Mouse (Mus musculus): ENCODE results near the gene Rsph9. TPM values are rescaled to one million over a fixed set of nuclear protein-coding genes. Genes with fewer than 3 reads are reported as not detected.

The Rsph9 gene
- polyA plus RNA-seq, 1 experiment from 2014 or later, result 37.1 TPM

DNA sequence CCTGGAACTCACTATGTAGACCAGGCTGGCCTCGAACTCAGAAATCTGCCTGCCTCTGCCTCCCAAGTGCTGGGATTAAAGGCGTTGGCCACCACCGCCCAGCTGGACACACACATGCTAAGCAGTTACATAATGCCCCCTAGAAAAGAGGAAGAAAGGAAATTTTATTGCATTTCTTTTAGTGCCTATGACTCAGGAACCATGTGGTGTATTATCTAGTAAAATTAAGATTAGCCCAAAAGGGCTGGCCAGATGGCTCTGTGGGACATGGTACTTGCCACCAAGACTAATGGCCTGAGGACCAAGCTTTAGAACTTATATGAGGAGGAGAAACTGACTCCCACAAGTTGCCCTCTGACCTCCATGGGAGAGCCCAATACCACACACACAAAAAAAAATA is 4.1 kb downstream of the Rsph9 start:
- no peak for ATAC-seq (ENCODE audit: insufficient number of reproducible peaks, low FRiP score, low TSS enrichment, low read depth)
- H3K36me3 ChIP-seq, result no peaks in the 10 kb centered on the region
- no peak overlapping the region for H3K9ac ChIP-seq
- H3K27ac ChIP-seq (replicated peaks), result no peak overlapping the region
- no peak overlapping the region for H3K4me3 ChIP-seq (replicated peaks)
- H3K4me1 ChIP-seq, result peaks cover 16% of the 10 kb centered on the region
- H3K27me3 ChIP-seq, result no peaks in the 10 kb centered on the region
- no peak overlapping the region for H3K4me2 ChIP-seq (replicated peaks)
- 87% methylated on average over 3 of the region's 3 CpGs for WGBS
- H3K9me3 ChIP-seq (replicated peaks), result no peaks in the 10 kb centered on the region

- H3K9ac ChIP-seq, result no peak overlapping the region
- H3K27ac ChIP-seq (replicated peaks), result no peak overlapping the region
- H3K27me3 ChIP-seq, result no peaks in the 10 kb centered on the region
- H3K4me2 ChIP-seq (replicated peaks), result no peak overlapping the region
- peaks cover 7% of the 10 kb centered on the region for H3K4me1 ChIP-seq
- WGBS, result 73% methylated on average over 8 of the region's 8 CpGs
- H3K9me3 ChIP-seq (replicated peaks), result no peaks in the 10 kb centered on the region
- no peaks in the 10 kb centered on the region for H3K36me3 ChIP-seq
- no peak for ATAC-seq (ENCODE audit: insufficient number of reproducible peaks, low FRiP score, low TSS enrichment, low read depth)
- H3K4me3 ChIP-seq (replicated peaks), result no peak overlapping the region
These were observed 5.3 kb downstream of the Rsph9 start for GRCm38 (mm10) chr17:46138563-46139236.

DNA sequence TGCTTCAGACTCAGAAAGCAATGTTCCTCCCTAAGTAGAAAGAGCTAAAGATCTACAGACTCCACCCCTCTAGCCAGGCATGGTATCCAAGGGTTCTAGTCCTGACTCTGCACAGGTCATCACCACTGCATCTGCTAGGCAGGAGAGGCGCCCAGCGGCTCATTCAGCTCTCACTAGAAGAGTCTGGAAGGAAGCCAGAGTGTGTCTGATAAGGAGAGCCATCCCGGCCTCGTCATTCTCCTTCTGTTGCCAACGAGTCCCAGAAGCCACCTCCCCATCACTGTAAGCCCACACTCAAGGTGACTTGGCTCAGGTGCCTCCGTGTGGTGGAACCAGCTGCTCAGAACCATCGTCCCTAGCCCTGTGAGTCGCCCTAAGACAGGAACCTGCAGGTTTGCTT is 11.2 kb downstream of the Rsph9 start:
- WGBS, result 72% methylated on average over 8 of the region's 8 CpGs

DNA sequence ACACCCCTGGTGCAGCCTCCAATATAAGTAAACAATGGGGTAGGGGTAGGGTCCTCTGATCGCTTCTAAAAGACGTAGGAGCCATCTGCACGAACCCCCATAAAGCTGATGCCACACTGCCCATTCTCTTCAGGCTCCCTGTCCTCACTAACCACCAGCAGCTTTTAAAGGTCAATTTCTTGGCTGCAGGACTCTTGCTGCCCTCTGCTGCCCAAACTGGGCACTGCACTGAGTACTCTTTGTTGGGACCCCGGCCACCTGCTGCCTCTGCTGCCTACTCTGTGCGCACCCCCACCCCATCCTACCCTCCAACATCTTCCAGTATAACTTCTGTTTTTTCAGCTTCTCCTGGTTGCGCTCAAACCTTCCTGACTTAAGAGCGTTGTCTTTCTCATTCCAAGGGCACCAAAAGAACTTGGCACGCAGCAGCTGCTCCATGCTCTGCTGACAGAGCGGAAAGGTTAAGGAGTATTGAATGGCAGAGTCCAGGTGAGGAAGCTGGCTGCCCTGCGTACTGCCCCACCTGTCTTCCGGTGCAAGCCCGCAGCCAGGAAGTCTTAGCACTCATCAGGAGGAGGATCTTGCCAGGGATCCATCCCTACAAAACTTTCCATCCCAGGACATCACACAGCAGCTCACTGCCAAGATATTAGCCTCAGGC is 11.8 kb downstream of the Rsph9 start:
- no peak for ATAC-seq (ENCODE audit: insufficient number of reproducible peaks, low FRiP score, low TSS enrichment, low read depth)
- Histone ChIP-seq H3K9ac (no peak overlapping the region), H3K4me1 (0 out of 2 replicates have a peak, but pooled peaks cover 4% of the 10 kb centered on the region), H3K36me3 (peaks cover 23% of the 10 kb centered on the region), H3K4me2 (replicated peaks) (no peak overlapping the region), H3K9me3 (replicated peaks) (no peaks in the 10 kb centered on the region), H3K27ac (replicated peaks) (no peak overlapping the region), H3K27me3 (no peaks in the 10 kb centered on the region), H3K4me3 (replicated peaks) (no peak overlapping the region)
- WGBS, result 13% methylated on average over 12 of the region's 12 CpGs

More for the DNA sequence above, 11.2 kb downstream of the Rsph9 start:
- Histone ChIP-seq H3K4me3 (replicated peaks) (no peak overlapping the region), H3K9ac (no peak overlapping the region), H3K36me3 (peaks cover 17% of the 10 kb centered on the region), H3K4me2 (replicated peaks) (no peak overlapping the region), H3K27me3 (no peaks in the 10 kb centered on the region), H3K4me1 (0 out of 2 replicates have a peak, but pooled peaks cover 4% of the 10 kb centered on the region), H3K27ac (replicated peaks) (no peak overlapping the region), H3K9me3 (replicated peaks) (no peaks in the 10 kb centered on the region)
- ATAC-seq (ENCODE audit: insufficient number of reproducible peaks, low FRiP score, low TSS enrichment, low read depth), result no peak

DNA sequence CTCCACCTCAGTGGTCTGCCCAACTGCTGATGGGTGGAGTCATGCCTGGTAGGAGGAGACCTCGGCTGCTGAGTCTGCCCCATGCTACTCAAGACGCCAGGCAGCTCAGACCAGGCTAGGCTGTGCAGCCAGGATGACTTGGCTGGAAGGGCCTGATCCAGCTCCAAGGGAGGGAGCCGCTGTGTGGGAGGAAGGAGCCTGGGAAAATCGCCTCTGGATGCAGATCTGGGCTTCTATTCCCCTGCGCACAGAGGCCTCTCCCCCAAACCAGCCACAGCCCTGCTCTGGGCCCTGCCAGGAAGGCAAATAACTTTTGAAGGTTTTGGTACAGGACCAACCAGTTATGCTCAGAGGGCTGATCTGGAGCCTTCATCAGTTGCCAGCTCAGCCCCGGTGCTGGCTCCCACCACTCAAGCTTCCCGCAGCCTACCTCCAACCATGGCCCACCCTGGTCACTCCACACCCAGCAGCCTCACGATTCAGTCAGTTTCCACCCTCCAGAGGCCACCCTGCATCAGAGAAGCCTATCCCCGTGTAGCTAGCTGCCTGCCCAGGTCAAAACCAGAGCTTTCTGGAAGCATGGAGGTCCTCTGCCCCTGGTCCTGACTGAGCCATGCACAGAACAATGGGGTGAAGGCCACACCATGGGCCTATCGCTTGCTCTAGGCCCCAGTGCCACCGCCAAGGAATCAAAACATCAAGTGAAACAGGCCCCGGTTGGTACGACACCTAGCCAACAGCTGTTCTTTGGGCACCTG is 14.1 kb downstream of the Rsph9 start:
- peak overlapping the region; percentile 58 for H3K27ac ChIP-seq (replicated peaks)
- H3K4me2 ChIP-seq (replicated peaks), result no peak overlapping the region
- ATAC-seq (ENCODE audit: insufficient number of reproducible peaks, low FRiP score, low TSS enrichment, low read depth), result peak; percentile 74
- H3K4me3 ChIP-seq (replicated peaks), result no peak overlapping the region
- H3K27me3 ChIP-seq, result no peaks in the 10 kb centered on the region
- H3K9ac ChIP-seq, result no peak overlapping the region
- H3K9me3 ChIP-seq (replicated peaks), result no peaks in the 10 kb centered on the region
- peaks cover 46% of the 10 kb centered on the region for H3K36me3 ChIP-seq
- H3K4me1 ChIP-seq, result 0 out of 2 replicates have a peak, but pooled peaks cover 4% of the 10 kb centered on the region
- WGBS, result 71% methylated on average over 13 of the region's 13 CpGs

GRCm38 (mm10) chr17:46127814-46128493 is 16.1 kb downstream of the Rsph9 start:
- 61% methylated on average over 6 of the region's 6 CpGs for WGBS
- peaks cover 66% of the 10 kb centered on the region for H3K36me3 ChIP-seq

GRCm38 (mm10) chr17:46126608-46127007 is 17.4 kb downstream of the Rsph9 start:
- Histone ChIP-seq H3K27me3 (no peaks in the 10 kb centered on the region), H3K4me2 (replicated peaks) (no peak overlapping the region), H3K27ac (replicated peaks) (no peak overlapping the region), H3K4me1 (0 out of 2 replicates have a peak, but pooled peaks cover 4% of the 10 kb centered on the region), H3K4me3 (replicated peaks) (no peak overlapping the region), H3K9ac (no peak overlapping the region), H3K9me3 (replicated peaks) (no peaks in the 10 kb centered on the region), H3K36me3 (peaks cover 79% of the 10 kb centered on the region)
- no peak for ATAC-seq (ENCODE audit: insufficient number of reproducible peaks, low FRiP score, low TSS enrichment, low read depth)
- 83% methylated on average over 6 of the region's 6 CpGs for WGBS

More at GRCm38 (mm10) chr17:46127814-46128493, 16.1 kb downstream of the Rsph9 start:
- Histone ChIP-seq H3K9ac (no peak overlapping the region), H3K9me3 (replicated peaks) (no peaks in the 10 kb centered on the region), H3K4me2 (replicated peaks) (no peak overlapping the region), H3K4me1 (0 out of 2 replicates have a peak, but pooled peaks cover 4% of the 10 kb centered on the region), H3K27ac (replicated peaks) (no peak overlapping the region), H3K27me3 (no peaks in the 10 kb centered on the region), H3K4me3 (replicated peaks) (no peak overlapping the region)
- ATAC-seq (ENCODE audit: insufficient number of reproducible peaks, low FRiP score, low TSS enrichment, low read depth), result no peak

DNA sequence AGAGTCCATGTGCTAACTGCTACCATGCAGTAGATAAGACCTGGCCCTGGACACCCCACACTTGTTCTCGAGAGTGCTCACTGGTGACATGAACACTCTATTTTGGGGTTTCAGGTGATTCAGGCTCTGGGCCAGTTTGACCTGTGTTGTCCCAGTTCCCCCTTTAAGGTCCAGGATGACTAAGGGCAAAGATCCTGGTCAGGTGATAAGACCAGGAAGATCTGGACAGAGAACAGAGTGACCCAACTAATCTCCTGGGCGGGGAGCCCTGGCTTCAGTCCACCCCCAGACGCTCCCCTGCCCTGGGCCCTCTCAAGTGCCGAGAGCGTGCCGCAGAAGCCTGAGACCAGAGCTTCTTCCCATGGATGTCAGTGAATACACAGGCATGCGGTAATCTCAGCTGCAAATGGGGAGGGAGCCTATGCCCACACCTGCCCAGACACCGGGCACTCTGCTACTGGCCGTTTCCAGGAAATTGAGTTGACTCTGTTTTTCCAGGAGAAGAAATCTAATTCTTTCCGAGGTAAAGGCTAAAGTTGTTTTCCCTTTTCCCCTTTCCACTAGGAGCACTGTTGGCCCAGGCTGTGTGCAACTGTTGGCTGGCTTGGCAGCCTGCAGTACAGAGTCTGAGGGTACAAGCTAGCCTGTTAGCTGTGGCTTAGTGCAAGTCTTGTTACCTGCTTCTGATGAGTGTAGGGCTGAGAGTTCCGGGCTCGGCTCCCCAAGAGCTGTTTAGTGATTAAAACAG is 19.9 kb downstream of the Rsph9 start:
- ATAC-seq (ENCODE audit: insufficient number of reproducible peaks, low FRiP score, low TSS enrichment, low read depth), result no peak
- Histone ChIP-seq H3K27ac (replicated peaks) (no peak overlapping the region), H3K9me3 (replicated peaks) (no peaks in the 10 kb centered on the region), H3K4me1 (no peaks in the 10 kb centered on the region), H3K4me2 (replicated peaks) (no peak overlapping the region), H3K4me3 (replicated peaks) (no peak overlapping the region), H3K36me3 (peaks cover 85% of the 10 kb centered on the region), H3K9ac (no peak overlapping the region), H3K27me3 (no peaks in the 10 kb centered on the region)
- 88% methylated on average over 12 of the region's 12 CpGs for WGBS

- Histone ChIP-seq H3K27ac (replicated peaks) (no peak overlapping the region), H3K9me3 (replicated peaks) (no peaks in the 10 kb centered on the region), H3K9ac (no peak overlapping the region), H3K27me3 (no peaks in the 10 kb centered on the region), H3K36me3 (peaks cover 85% of the 10 kb centered on the region), H3K4me1 (peaks cover 3% of the 10 kb centered on the region; the same call in 1 of the 2 replicates), H3K4me2 (replicated peaks) (no peak overlapping the region), H3K4me3 (replicated peaks) (no peak overlapping the region)
- no peak for ATAC-seq (ENCODE audit: insufficient number of reproducible peaks, low FRiP score, low TSS enrichment, low read depth)
- 89% methylated on average over 4 of the region's 4 CpGs for WGBS
These were observed 20.7 kb downstream of the Rsph9 start for GRCm38 (mm10) chr17:46123285-46123684.

GRCm38 (mm10) chr17:46122791-46123190 is 21.2 kb downstream of the Rsph9 start:
- Histone ChIP-seq H3K9ac (no peak overlapping the region), H3K27ac (replicated peaks) (no peak overlapping the region), H3K4me2 (replicated peaks) (no peak overlapping the region), H3K9me3 (replicated peaks) (no peaks in the 10 kb centered on the region), H3K4me3 (replicated peaks) (no peak overlapping the region), H3K36me3 (peaks cover 85% of the 10 kb centered on the region), H3K27me3 (no peaks in the 10 kb centered on the region), H3K4me1 (peaks cover 8% of the 10 kb centered on the region)
- no peak for ATAC-seq (ENCODE audit: insufficient number of reproducible peaks, low FRiP score, low TSS enrichment, low read depth)
- 97% methylated on average over 4 of the region's 4 CpGs for WGBS

Measured in embryonic facial prominence, embryonic 15.5 days (tissue).